15 mouse cellular contexts compared by ENCODE assay signal in genomic region chr2:120660486-120661078, GRCm38 (mm10). TPM values are rescaled to one million over a fixed set of nuclear protein-coding genes. Genes with fewer than 3 reads are reported as not detected.
DNase-seq lines count a peak whose midpoint lies in the region; ATAC-seq and TF ChIP-seq lines count a peak whose summit lies in the region.
"Had no signal": no experiment of that assay in that cellular context is flagged by ENCODE, and none has a peak within 500 bp of the region (broad histone marks: within the 10 kb centered on the region; RNA-seq: fewer than 3 reads in every experiment).

No protein-coding gene starts in this region.

- H3K9me3 ChIP-seq in kidney, postnatal 0 days (replicated peaks; ENCODE audit: low read length), result no peaks in the 10 kb centered on the region
- no peaks in the 10 kb centered on the region for H3K9me3 ChIP-seq in MEL (replicated peaks; ENCODE audit: insufficient read depth, low read length)
- no peaks in the 10 kb centered on the region for H3K9me3 ChIP-seq in stomach, postnatal 0 days (ENCODE audit: control insufficient read depth, low read length)
- H3K9me3 ChIP-seq: kidney, embryonic 15.5 days; limb, embryonic 10.5 days; megakaryocyte, embryonic 14.5 days had no signal

- no peaks in the 10 kb centered on the region for H3K79me2 ChIP-seq in MEL (ENCODE audit: control insufficient read depth, insufficient read depth, low read length, poor library complexity)

- H3K4me1 ChIP-seq in kidney, postnatal 0 days (replicated peaks; ENCODE audit: insufficient read depth, low read length), result no peaks in the 10 kb centered on the region
- peaks cover 23 to 45% of the 10 kb centered on the region in 2 experiments for H3K4me1 ChIP-seq in MEL (ENCODE audit: control insufficient read depth in 1 of 2, insufficient read depth in 2 of 2, low read length in 2 of 2)
- H3K4me1 ChIP-seq in stomach, postnatal 0 days (replicated peaks; ENCODE audit: control insufficient read depth, insufficient read depth), result no peaks in the 10 kb centered on the region
- H3K4me1 ChIP-seq: kidney, embryonic 15.5 days; limb, embryonic 10.5 days had no signal

- no peak for TF ChIP-seq POLR2A in MEL (IDR thresholded peaks at IDR 0.05; ENCODE audit: control insufficient read depth in 1 of 2, insufficient read depth in 1 of 2, low read depth in 1 of 2, low read length in 2 of 2, poor library complexity in 1 of 2)

- H3K36me3 ChIP-seq in kidney, postnatal 0 days (ENCODE audit: insufficient read depth, low read length), result no peaks in the 10 kb centered on the region
- peaks cover 0 to 52% of the 10 kb centered on the region in 2 experiments; a peak in 2 of 4 replicates for H3K36me3 ChIP-seq in MEL (ENCODE audit: control insufficient read depth in 1 of 2, insufficient read depth in 2 of 2, low read length in 2 of 2)
- no peaks in the 10 kb centered on the region for H3K36me3 ChIP-seq in stomach, postnatal 0 days (ENCODE audit: control insufficient read depth, insufficient read depth, low read length)
- H3K36me3 ChIP-seq: kidney, embryonic 15.5 days; limb, embryonic 10.5 days had no signal

- H3K4me2 ChIP-seq in kidney, postnatal 0 days (ENCODE audit: low read length), result no peak overlapping the region
- no peak overlapping the region for H3K4me2 ChIP-seq in stomach, postnatal 0 days (replicated peaks; ENCODE audit: low read depth)
- H3K4me2 ChIP-seq: hindbrain, embryonic 14.5 days; kidney, embryonic 15.5 days had no signal

- no peaks in the 10 kb centered on the region for H3K27me3 ChIP-seq in kidney, postnatal 0 days (ENCODE audit: insufficient read depth, low read length)
- no peaks in the 10 kb centered on the region for H3K27me3 ChIP-seq in MEL (ENCODE audit: control insufficient read depth in 1 of 2, insufficient read depth in 2 of 2, low read length in 2 of 2)
- H3K27me3 ChIP-seq in stomach, postnatal 0 days (ENCODE audit: control insufficient read depth, insufficient read depth, low read length), result no peaks in the 10 kb centered on the region
- H3K27me3 ChIP-seq: kidney, embryonic 15.5 days had no signal

- peak; percentile 25 for DNase-seq in kidney, postnatal 0 days (ENCODE audit: low spot score)
- DNase-seq in kidney, postnatal 4 days, result no peak
- peak; percentile 95 for DNase-seq in MEL (ENCODE audit: low read depth, low spot score)
- DNase-seq in lung, postnatal 36 days, result peak; percentile 62
- no peak for DNase-seq in gastrocnemius, postnatal 25 days
- no peak for DNase-seq in stomach, postnatal 0 days (ENCODE audit: low spot score)
- DNase-seq: adrenal gland, postnatal 25 days; cerebellum, adult 2 months; right cerebral cortex, postnatal 25 days; thymus, postnatal 36 days had no signal

- H3K27ac ChIP-seq in kidney, postnatal 0 days, result 0 out of 2 replicates have a peak overlapping the region, but pooled peaks have one; percentile 47
- peak overlapping the region; percentile 67 for H3K27ac ChIP-seq in MEL (ENCODE audit: control insufficient read depth, low read depth, low read length)
- H3K27ac ChIP-seq in stomach, postnatal 0 days (replicated peaks), result no peak overlapping the region
- H3K27ac ChIP-seq: hindbrain, embryonic 14.5 days; kidney, embryonic 15.5 days; limb, embryonic 10.5 days had no signal

- TF ChIP-seq CTCF in kidney, postnatal 0 days (IDR thresholded peaks at IDR 0.05; ENCODE audit: low read depth), result no peak
- no peak for TF ChIP-seq CTCF in MEL (IDR thresholded peaks at IDR 0.05 in 2 of 3, conservative IDR thresholded peaks at IDR 0.05 in 1 of 3; ENCODE audit: control insufficient read depth in 1 of 3, insufficient read depth in 1 of 3, low read depth in 2 of 3, low read length in 3 of 3, poor library complexity in 1 of 3, severe bottlenecking in 1 of 3)
- no peak for TF ChIP-seq CTCF in stomach, postnatal 0 days (IDR thresholded peaks at IDR 0.05; ENCODE audit: low read depth)

- H3K4me3 ChIP-seq in kidney, postnatal 0 days (replicated peaks; ENCODE audit: low read depth, low read length), result no peak overlapping the region
- H3K4me3 ChIP-seq in MEL (ENCODE audit: control insufficient read depth in 1 of 2, insufficient read depth in 1 of 2, low read depth in 2 of 2, low read length in 2 of 2), result peak overlapping the region in 1 of 2 experiments; percentile 8; a peak in 1 of 4 replicates
- H3K4me3 ChIP-seq in stomach, postnatal 0 days (ENCODE audit: low read depth, low read length), result no peak overlapping the region
- H3K4me3 ChIP-seq: kidney, embryonic 15.5 days; limb, embryonic 10.5 days had no signal

- no peak for TF ChIP-seq RAD21 in MEL (IDR thresholded peaks at IDR 0.05; ENCODE audit: low read depth, low read length)

- TF ChIP-seq EP300 in MEL (IDR thresholded peaks at IDR 0.05; ENCODE audit: low read depth in 1 of 2, low read length in 2 of 2), result peak; percentile 99 to 100
- TF ChIP-seq EP300 in stomach, postnatal 0 days (optimal IDR thresholded peaks at IDR 0.05), result no peak

- no peak for ATAC-seq in kidney, postnatal 0 days (replicated peaks; ENCODE audit: low FRiP score, low read depth)
- peak; percentile 74 for ATAC-seq in common myeloid progenitor, adult 5-6 weeks (replicated peaks; ENCODE audit: low read depth, poor library complexity, severe bottlenecking)
- ATAC-seq in stomach, postnatal 0 days (ENCODE audit: low FRiP score, low TSS enrichment), result no peak

- WGBS in kidney, postnatal 0 days, result 74% methylated on average over 5 of the region's 5 CpGs
- 63% methylated on average over 5 of the region's 5 CpGs for WGBS in stomach, postnatal 0 days

- H3K9ac ChIP-seq in kidney, postnatal 0 days (ENCODE audit: low read depth, low read length), result no peak overlapping the region
- no peak overlapping the region for H3K9ac ChIP-seq in MEL (ENCODE audit: control insufficient read depth, low read depth, low read length, poor library complexity, severe bottlenecking)
- no peak overlapping the region for H3K9ac ChIP-seq in stomach, postnatal 0 days (ENCODE audit: low read length)
- H3K9ac ChIP-seq: hindbrain, embryonic 14.5 days; kidney, embryonic 15.5 days had no signal

TF ChIP-seq in MEL, 35 proteins besides CTCF, POLR2A, EP300 and RAD21 (continues in another document):
- TF ChIP-seq SMC3 (IDR thresholded peaks at IDR 0.05; ENCODE audit: low read depth, low read length) (no peak), GATA1 (IDR thresholded peaks at IDR 0.05; ENCODE audit: low read depth, low read length) (peak; percentile 100), MAZ (IDR thresholded peaks at IDR 0.05; ENCODE audit: low read depth, low read length) (peak; percentile 77; the same call in 1 of the 2 replicates), HCFC1 (IDR thresholded peaks at IDR 0.05; ENCODE audit: low read depth, low read length) (peak; percentile 56; the same call in 1 of the 2 replicates), TBP (IDR thresholded peaks at IDR 0.05; ENCODE audit: low read depth, low read length) (no peak), JUND (IDR thresholded peaks at IDR 0.05; ENCODE audit: low read depth, low read length) (no peak; the same call in 1 of the 2 replicates), MAFK (IDR thresholded peaks at IDR 0.05; ENCODE audit: borderline replicate concordance, low read depth, low read length) (peak; percentile 95), ZMIZ1 (IDR thresholded peaks at IDR 0.05; ENCODE audit: low read depth, low read length) (peak; percentile 76), CHD2 (IDR thresholded peaks at IDR 0.05; ENCODE audit: low read length) (peak; percentile 44; the same call in 1 of the 2 replicates), NELFE (IDR thresholded peaks at IDR 0.05; ENCODE audit: low read depth, low read length) (no peak), MYB (IDR thresholded peaks at IDR 0.05; ENCODE audit: low read depth, low read length) (peak; percentile 87), NRF1 (IDR thresholded peaks at IDR 0.05; ENCODE audit: insufficient read depth, low read depth, low read length, poor library complexity, severe bottlenecking) (no peak), ZNF384 (IDR thresholded peaks at IDR 0.05; ENCODE audit: low read depth, low read length) (peak; percentile 92), MEF2A (IDR thresholded peaks at IDR 0.05; ENCODE audit: extremely low read depth, insufficient replicate concordance, low read depth, low read length, poor library complexity, severe bottlenecking) (no peak), POLR2AphosphoS5 (IDR thresholded peaks at IDR 0.05; ENCODE audit: borderline replicate concordance, low read depth, low read length) (no peak), RCOR1 (IDR thresholded peaks at IDR 0.05; ENCODE audit: low read depth, low read length) (peak; percentile 100), MXI1 (IDR thresholded peaks at IDR 0.05; ENCODE audit: low read depth, low read length) (peak; percentile 84; the same call in 1 of the 2 replicates), POLR2AphosphoS2 (IDR thresholded peaks at IDR 0.05; ENCODE audit: low read length) (peak; percentile 71; the same call in 1 of the 2 replicates), CHD1 (IDR thresholded peaks at IDR 0.05; ENCODE audit: low read depth, low read length) (no peak)

RNA-seq across cellular contexts. Expression of gene Stard9, which starts 31.7 kb away (rescaled TPM):
- 4.3 and 4.5 TPM in 2 replicates for polyA plus RNA-seq in kidney, postnatal 0 days (2015; fragmentation: Nextera tagmentation; extraction: Ambion mirVana)
- total RNA-seq in MEL (2012; rRNA removed), result 0.46 and 0.50 TPM in 2 replicates
- 1 to 10 TPM in 1 of 2 experiments, not detected in 1; 1.1 TPM for polyA plus RNA-seq in MEL (2012; ENCODE audit: insufficient read depth in 1 of 2, insufficient read length in 2 of 2, low read depth in 1 of 2, low replicate concordance in 2 of 2, missing spikeins in 1 of 2)
- total RNA-seq in common myeloid progenitor, adult 5-6 weeks (2017), result 1.6 and 2.5 TPM in 2 replicates
- total RNA-seq in gastrocnemius, postnatal 25 days (2021), result 1 to 10 TPM; 3.8 to 4.9 TPM
- 2.1 TPM in 2 replicates for polyA plus RNA-seq in stomach, postnatal 0 days (2015; fragmentation: Nextera tagmentation; extraction: Ambion mirVana)

RNA-seq across cellular contexts. Expression of gene Lrrc57, which starts 51.3 kb away (rescaled TPM):
- polyA plus RNA-seq in kidney, postnatal 0 days (2015; fragmentation: Nextera tagmentation; extraction: Ambion mirVana), result 19.2 and 20.8 TPM in 2 replicates
- total RNA-seq in MEL (2012; rRNA removed), result 8.1 and 11.1 TPM in 2 replicates
- polyA plus RNA-seq in MEL (2012; ENCODE audit: insufficient read depth in 1 of 2, insufficient read length in 2 of 2, low read depth in 1 of 2, low replicate concordance in 2 of 2, missing spikeins in 1 of 2), result 10 to 100 TPM in 1 of 2 experiments, not detected in 1; 17.5 TPM
- 15.0 and 22.8 TPM in 2 replicates for total RNA-seq in common myeloid progenitor, adult 5-6 weeks (2017)
- 10 to 100 TPM; 10.7 to 11.3 TPM for total RNA-seq in gastrocnemius, postnatal 25 days (2021)
- 13.6 and 14.2 TPM in 2 replicates for polyA plus RNA-seq in stomach, postnatal 0 days (2015; fragmentation: Nextera tagmentation; extraction: Ambion mirVana)

RNA-seq across cellular contexts. Expression of gene Haus2, which starts 51.4 kb away (rescaled TPM):
- 14.1 and 18.4 TPM in 2 replicates for polyA plus RNA-seq in kidney, postnatal 0 days (2015; fragmentation: Nextera tagmentation; extraction: Ambion mirVana)
- total RNA-seq in MEL (2012; rRNA removed), result 15.8 and 16.7 TPM in 2 replicates
- 10 to 100 TPM in 1 of 2 experiments, not detected in 1; 14.5 TPM for polyA plus RNA-seq in MEL (2012; ENCODE audit: insufficient read depth in 1 of 2, insufficient read length in 2 of 2, low read depth in 1 of 2, low replicate concordance in 2 of 2, missing spikeins in 1 of 2)
- 22.5 and 28.5 TPM in 2 replicates for total RNA-seq in common myeloid progenitor, adult 5-6 weeks (2017)
- 1 to 10 TPM; 6.4 to 6.5 TPM for total RNA-seq in gastrocnemius, postnatal 25 days (2021)
- 13.5 and 14.0 TPM in 2 replicates for polyA plus RNA-seq in stomach, postnatal 0 days (2015; fragmentation: Nextera tagmentation; extraction: Ambion mirVana)

Comparison
In these comparisons a context has a peak if more than half of its experiments do, and no peak if none do; other contexts are left out.
1. DNase-seq: peak in kidney, postnatal 0 days (single experiment), MEL (single experiment) and lung, postnatal 36 days (single experiment); none in kidney, postnatal 4 days (0 of 2), gastrocnemius, postnatal 25 days (single experiment) and stomach, postnatal 0 days (single experiment).